In genomic region chr12:70452726-70453645, GRCm38 (mm10) we compare ENCODE assay signal across 8 mouse cellular contexts. TPM values are rescaled to one million over a fixed set of nuclear protein-coding genes. Genes with fewer than 3 reads are reported as not detected.
DNase-seq lines count a peak whose midpoint lies in the region; ATAC-seq lines count a peak whose summit lies in the region.

Gene Tmx1, plus strand, starts transcription at chr12:70453095.

- peak; percentile 88 for ATAC-seq in erythroblast, adult 5-6 weeks (replicated peaks; ENCODE audit: low FRiP score, poor library complexity, severe bottlenecking)
- peak; percentile 99 for ATAC-seq in kidney, embryonic 15.5 days (replicated peaks; ENCODE audit: low FRiP score)
- peak; percentile 95 for ATAC-seq in monocyte, adult 5-6 weeks (replicated peaks; ENCODE audit: insufficient number of reproducible peaks, low FRiP score, low TSS enrichment, poor library complexity, severe bottlenecking)

- H3K27ac ChIP-seq in heart, embryonic 10.5 days, result peak within 1 kb of the TSS; percentile 92
- peak within 1 kb of the TSS; percentile 83 for H3K27ac ChIP-seq in kidney, embryonic 15.5 days

- H3K4me1 ChIP-seq in heart, embryonic 10.5 days, result peaks cover 24% of the 10 kb centered on the region
- peaks cover 20% of the 10 kb centered on the region for H3K4me1 ChIP-seq in kidney, embryonic 15.5 days

- peak; percentile 93 to 94 for DNase-seq in B cell, adult 2 months
- DNase-seq in brain, adult 2 months (ENCODE audit: low read depth, low spot score), result peak; percentile 97
- peak; percentile 98 for DNase-seq in heart, embryonic 10.5 days (ENCODE audit: low spot score)
- DNase-seq in liver, result peak; percentile 98
- peak; percentile 98 to 99 for DNase-seq in spleen, postnatal 4 days (ENCODE audit: low spot score in 2 of 2)

- H3K36me3 ChIP-seq in heart, embryonic 10.5 days, result peaks cover 12% of the 10 kb centered on the region
- peaks cover 10% of the 10 kb centered on the region for H3K36me3 ChIP-seq in kidney, embryonic 15.5 days

- H3K4me3 ChIP-seq in heart, embryonic 10.5 days, result peak within 1 kb of the TSS; percentile 82
- peak within 1 kb of the TSS; percentile 86 for H3K4me3 ChIP-seq in kidney, embryonic 15.5 days (replicated peaks)

- H3K9me3 ChIP-seq in heart, embryonic 10.5 days, result no peaks in the 10 kb centered on the region
- H3K9me3 ChIP-seq in kidney, embryonic 15.5 days (replicated peaks), result no peaks in the 10 kb centered on the region

- peak within 1 kb of the TSS; percentile 85 for H3K9ac ChIP-seq in kidney, embryonic 15.5 days

- H3K27me3 ChIP-seq in heart, embryonic 10.5 days (ENCODE audit: insufficient read depth, poor library complexity, severe bottlenecking), result no peaks in the 10 kb centered on the region
- H3K27me3 ChIP-seq in kidney, embryonic 15.5 days, result no peaks in the 10 kb centered on the region

- peak within 1 kb of the TSS; percentile 82 for H3K4me2 ChIP-seq in kidney, embryonic 15.5 days

- WGBS in heart, embryonic 10.5 days, result under 1% methylated on average over 58 of the region's 58 CpGs
- WGBS in kidney, embryonic 15.5 days, result under 1% methylated on average over 58 of the region's 58 CpGs

RNA-seq across cellular contexts. Expression of gene Tmx1, which starts in this region (rescaled TPM):
- total RNA-seq in erythroblast, adult 5-6 weeks (2015; ENCODE audit: low replicate concordance), result 64.4 and 67.6 TPM in 2 replicates
- total RNA-seq in erythroblast, adult 5-6 weeks (2017; ENCODE audit: low replicate concordance), result 118 and 166 TPM in 2 replicates
- polyA plus RNA-seq in heart, embryonic 10.5 days (2016; fragmentation: Nextera tagmentation; extraction: Ambion mirVana), result 105 and 108 TPM in 2 replicates
- polyA plus RNA-seq in kidney, embryonic 15.5 days (2015; fragmentation: Nextera tagmentation; extraction: Ambion mirVana), result 114 and 126 TPM in 2 replicates
- total RNA-seq in monocyte, adult 5-6 weeks (2017), result 91.8 to 94.8 TPM (median 93.6 TPM) in 3 replicates

Comparison
In these comparisons a context has a peak if more than half of its experiments do, and no peak if none do; other contexts are left out.
1. Peak in every context shown above with its lines: DNase-seq, ATAC-seq, H3K4me3 ChIP-seq and H3K27ac ChIP-seq.